Mouse (Mus musculus): ENCODE measurements around the gene Slc25a35.
"Not testable (repeated sequence)": the region's sequence is repeated elsewhere in the genome, so short reads cannot be mapped to it uniquely, and the experiment has no call there.

The Slc25a35 gene

GRCm38 (mm10) chr11:69006575-69006974 is 38.6 kb downstream of the Slc25a35 start:
- not testable (repeated sequence) for DNase-seq (ENCODE audit: low spot score)

- peak; percentile 90 for DNase-seq (ENCODE audit: low spot score)
These were observed 40.5 kb downstream of the Slc25a35 start, which contains the start of gene Pfas for GRCm38 (mm10) chr11:69008182-69009121. Pfas (minus strand) TSS chr11:69008460.

DNA sequence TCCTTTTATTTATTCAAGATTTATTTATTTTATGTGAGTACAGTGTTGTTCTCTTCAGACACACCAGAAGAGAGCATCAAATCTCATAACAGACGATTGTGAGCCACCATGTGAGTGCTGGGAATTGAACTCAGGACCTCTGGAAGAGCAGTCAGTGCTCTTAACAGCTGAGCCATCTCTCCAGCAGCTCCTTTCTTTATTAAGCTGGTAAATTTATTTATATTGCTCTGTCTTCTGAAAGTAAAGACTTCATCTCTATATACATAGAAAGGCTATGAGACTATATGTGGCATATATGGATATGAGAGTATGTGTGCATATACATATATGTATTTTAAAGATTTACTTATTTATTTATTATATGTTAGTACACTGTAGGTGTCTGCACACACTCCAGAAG is 41.6 kb downstream of the Slc25a35 start:
- DNase-seq (ENCODE audit: low spot score) = no peak

DNA sequence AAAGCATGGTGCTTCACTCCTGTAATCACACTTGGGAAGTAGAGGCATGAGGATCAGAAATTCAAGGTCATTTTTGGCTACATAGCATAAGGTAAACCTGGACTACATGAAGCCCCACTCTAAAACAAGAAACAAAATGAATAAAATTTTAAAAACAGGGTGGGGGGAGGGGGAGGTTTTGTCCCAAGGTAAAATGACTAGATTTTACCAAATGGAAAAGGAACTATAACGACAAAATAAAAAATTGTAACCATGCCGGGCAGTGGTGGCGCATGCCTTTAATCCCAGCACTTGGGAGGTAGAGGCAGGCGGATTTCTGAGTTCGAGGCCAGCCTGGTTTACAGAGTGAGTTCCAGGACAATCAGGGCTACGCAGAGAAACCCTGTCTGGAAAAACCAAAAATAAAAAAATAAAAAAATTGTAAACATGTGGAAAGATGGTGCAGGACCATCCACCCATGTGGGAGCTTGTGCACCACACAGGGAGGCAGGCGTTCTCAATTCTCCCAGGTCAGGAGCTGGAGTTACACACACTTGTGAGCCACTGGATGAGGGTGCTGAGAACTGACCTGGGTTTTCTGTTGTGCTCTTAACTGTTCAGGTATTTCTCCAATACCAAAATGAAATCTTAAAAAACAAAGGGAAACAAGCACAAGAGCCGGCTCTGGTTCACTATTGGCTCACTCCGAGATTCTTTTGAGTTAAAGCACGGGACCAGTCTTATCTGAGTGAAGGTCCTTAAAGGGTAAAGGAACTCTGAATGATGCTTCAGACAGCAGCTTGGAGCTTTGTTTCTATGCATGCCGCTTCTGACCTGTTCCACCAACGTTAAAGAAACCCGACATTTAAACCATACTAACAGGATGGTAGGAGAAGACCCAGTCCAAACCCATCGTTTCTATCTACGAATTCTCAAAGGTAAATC is 42.7 kb downstream of the Slc25a35 start:
- DNase-seq (ENCODE audit: low spot score) = no peak

GRCm38 (mm10) chr11:69011445-69011844 is 43.5 kb downstream of the Slc25a35 start:
- DNase-seq (ENCODE audit: low spot score) = not testable (repeated sequence)

DNA sequence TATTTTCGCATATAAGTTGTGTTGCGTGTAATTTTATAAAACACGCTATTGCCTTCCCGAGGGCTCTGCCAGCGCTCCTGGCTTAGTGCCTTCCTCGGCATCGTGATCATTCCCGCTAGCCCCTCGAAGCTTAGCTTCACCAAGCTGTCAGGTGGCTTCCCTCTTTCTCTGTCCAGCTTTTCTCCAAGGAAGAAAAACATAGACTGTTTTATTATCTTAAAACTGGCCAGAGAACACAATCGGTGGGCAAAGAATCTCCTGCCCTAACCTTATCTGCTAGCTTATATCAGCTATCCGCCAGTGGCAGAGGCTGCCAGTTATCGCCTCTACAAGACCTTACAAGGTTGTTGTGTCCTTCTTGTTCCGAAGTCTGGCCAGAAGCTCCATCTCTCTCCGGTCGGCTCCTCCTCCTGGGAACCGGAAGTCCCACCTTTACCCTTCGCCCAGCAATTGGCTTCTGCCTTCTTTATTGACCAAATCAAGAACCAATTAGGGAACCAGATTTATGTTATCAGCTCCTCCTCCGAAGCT is 44.2 kb downstream of the Slc25a35 start:
- DNase-seq (ENCODE audit: low spot score) = peak; percentile 80

GRCm38 (mm10) chr11:69015644-69016441 is 47.9 kb downstream of the Slc25a35 start, which contains the start of gene Ctc1:
Ctc1 (plus strand) TSS chr11:69015911.
- peak; percentile 85 for DNase-seq (ENCODE audit: low spot score)

DNA sequence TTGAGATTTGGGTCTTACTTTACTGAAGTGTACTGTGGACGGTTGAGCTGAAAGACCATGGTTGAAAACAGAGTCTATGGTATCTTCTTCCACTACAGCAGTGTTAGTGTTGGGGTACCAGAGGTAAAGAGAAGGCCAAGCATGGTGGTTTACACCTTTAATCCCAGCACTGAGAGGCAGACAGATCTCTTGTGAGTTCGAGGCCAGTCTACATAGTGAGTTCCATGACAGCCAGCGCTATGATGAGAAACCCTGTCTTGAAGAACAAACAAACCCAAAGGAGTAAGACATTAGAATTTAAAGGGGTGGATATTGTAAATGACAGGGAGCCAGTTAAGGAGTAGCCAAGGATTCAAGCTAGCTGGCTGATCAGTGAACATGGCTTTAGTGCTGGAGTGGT is 48.8 kb downstream of the Slc25a35 start:
- no peak for DNase-seq (ENCODE audit: low spot score)

GRCm38 (mm10) chr11:69020691-69021090 is 52.8 kb downstream of the Slc25a35 start:
- no peak for DNase-seq (ENCODE audit: low spot score)

All from ovary, postnatal 36 days (tissue).